ENCODE assay signal across 9 mouse cellular contexts in genomic region chr2:170487890-170488502, GRCm38 (mm10). TPM values are rescaled to one million over a fixed set of nuclear protein-coding genes. Genes with fewer than 3 reads are reported as not detected.
DNase-seq lines count a peak whose midpoint lies in the region; ATAC-seq and TF ChIP-seq lines count a peak whose summit lies in the region.
"Had no signal": no experiment of that assay in that cellular context is flagged by ENCODE, and none has a peak within 500 bp of the region (broad histone marks: within the 10 kb centered on the region; RNA-seq: fewer than 3 reads in every experiment).

No protein-coding gene starts in this region.

- H3K27ac ChIP-seq in left cerebral cortex, adult 2 months, result no peak overlapping the region
- H3K27ac ChIP-seq in hindbrain, embryonic 15.5 days (replicated peaks), result peak overlapping the region; percentile 52
- H3K27ac ChIP-seq: liver, embryonic 15.5 days had no signal

- H3K36me3 ChIP-seq in hindbrain, embryonic 15.5 days, result no peaks in the 10 kb centered on the region
- H3K36me3 ChIP-seq: liver, embryonic 15.5 days had no signal

- WGBS in hindbrain, embryonic 15.5 days, result 42% methylated on average over 26 of the region's 26 CpGs

- H3K4me1 ChIP-seq in hindbrain, embryonic 15.5 days (replicated peaks), result no peaks in the 10 kb centered on the region
- H3K4me1 ChIP-seq: liver, embryonic 15.5 days had no signal

- peak overlapping the region; percentile 27 for H3K4me2 ChIP-seq in hindbrain, embryonic 15.5 days
- H3K4me2 ChIP-seq: liver, embryonic 15.5 days had no signal

- no peak overlapping the region for H3K4me3 ChIP-seq in left cerebral cortex, adult 2 months
- H3K4me3 ChIP-seq in hindbrain, embryonic 15.5 days, result no peak overlapping the region
- H3K4me3 ChIP-seq: liver, embryonic 15.5 days had no signal

- H3K9me3 ChIP-seq in hindbrain, embryonic 15.5 days, result no peaks in the 10 kb centered on the region
- H3K9me3 ChIP-seq: liver, embryonic 15.5 days had no signal

- peaks cover 11% of the 10 kb centered on the region for H3K27me3 ChIP-seq in hindbrain, embryonic 15.5 days

- peak; percentile 63 for TF ChIP-seq CTCF in left cerebral cortex, adult 2 months (IDR thresholded peaks at IDR 0.05)

- ATAC-seq in hindbrain, embryonic 15.5 days (ENCODE audit: low FRiP score, low read depth), result 0 out of 2 replicates have a peak, but pooled peaks have one; percentile 34

- no peak overlapping the region for H3K9ac ChIP-seq in hindbrain, embryonic 15.5 days
- H3K9ac ChIP-seq: liver, embryonic 15.5 days had no signal

- intact Hi-C loops in left cerebral cortex, adult 2 months (cut with DNase I), result no loop called here

- DNase-seq in left cerebral cortex, adult 2 months (ENCODE audit: extremely low spot score in 1 of 2, low spot score in 2 of 2), result no peak
- DNase-seq in left cerebral cortex, adult 18-20 months (ENCODE audit: low spot score in 2 of 2), result no peak
- DNase-seq in ZHBTc4 (ENCODE audit: low read depth, low spot score), result peak; percentile 71
- peak; percentile 72 for DNase-seq in retina, embryonic 14.5 days (ENCODE audit: low spot score)
- no peak for DNase-seq in spleen, postnatal 14 days (ENCODE audit: low spot score in 2 of 2)
- DNase-seq in heart, adult 8-10 months (ENCODE audit: low spot score), result no peak

RNA-seq across cellular contexts. Expression of gene Pfdn4, which starts 8.2 kb away (rescaled TPM):
- 10 to 100 TPM; 30.5 to 31.7 TPM for total RNA-seq in left cerebral cortex, adult 2 months (2021)
- 10 to 100 TPM; 32.8 to 33.7 TPM for total RNA-seq in left cerebral cortex, adult 18-20 months (2021)
- polyA plus RNA-seq in hindbrain, embryonic 15.5 days (2015; fragmentation: Nextera tagmentation; extraction: Ambion mirVana), result 113 and 130 TPM in 2 replicates
- 10 to 100 TPM in 2 of 4 experiments, 1 to 10 TPM in 2; 9.4 to 12.6 (median 10.9) TPM for total RNA-seq in heart, adult 8-10 months (2022)

RNA-seq across cellular contexts. Expression of gene Cyp24a1, which starts 8.9 kb away (rescaled TPM):
- not detected for total RNA-seq in left cerebral cortex, adult 2 months (2021)
- not detected for total RNA-seq in left cerebral cortex, adult 18-20 months (2021)
- 0.10 and 0.14 TPM in 2 replicates for polyA plus RNA-seq in hindbrain, embryonic 15.5 days (2015; fragmentation: Nextera tagmentation; extraction: Ambion mirVana)
- total RNA-seq in heart, adult 8-10 months (2022), result not detected
- total RNA-seq: heart, adult 18-20 months had no signal
- polyA plus RNA-seq: liver, embryonic 15.5 days had no signal

Comparison
In these comparisons a context has a peak if more than half of its experiments do, and no peak if none do; other contexts are left out.
1. DNase-seq: peak in ZHBTc4 (single experiment) and retina, embryonic 14.5 days (single experiment); none in left cerebral cortex, adult 2 months (0 of 2), left cerebral cortex, adult 18-20 months (0 of 2), spleen, postnatal 14 days (0 of 2) and heart, adult 8-10 months (single experiment).